Mouse (Mus musculus) forebrain, embryonic 16.5 days (tissue): ENCODE data around the gene Abcc5. TPM values are rescaled to one million over a fixed set of nuclear protein-coding genes. Genes with fewer than 3 reads are reported as not detected.
"Not testable (repeated sequence)": the region's sequence is repeated elsewhere in the genome, so short reads cannot be mapped to it uniquely, and the experiment has no call there.

Experiments
- ATAC-seq: fragments of 200-750 bp; cut with Nextera tagmentation; 2 replicates; pipeline ENCODE4 v1.8.0; 2017; ENCODE audit warnings: mild to moderate bottlenecking, moderate library complexity
- H3K27ac ChIP-seq: fragments of 300-500 bp; sonication (generic); 2 replicates; pipeline ENCODE4 v1.5.1; 2014; ENCODE audit warnings: low read length, control low read depth
- H3K27me3 ChIP-seq: fragments of 300-500 bp; sonication (generic); replicated peaks from 2 replicates; pipeline ENCODE4 v1.6.1; 2014; ENCODE audit warnings: low read length; ENCODE audit not compliant: control insufficient read depth, insufficient read depth
- H3K36me3 ChIP-seq: fragments of 300-500 bp; sonication (generic); 2 replicates; pipeline ENCODE4 v1.6.1; 2014; ENCODE audit not compliant: control insufficient read depth, insufficient read depth
- H3K4me1 ChIP-seq: fragments of 300-500 bp; sonication (generic); replicated peaks from 2 replicates; pipeline ENCODE4 v1.6.1; 2014; ENCODE audit warnings: low read length; ENCODE audit not compliant: control insufficient read depth, insufficient read depth
- H3K4me2 ChIP-seq: fragments of 300-500 bp; sonication (generic); 2 replicates; pipeline ENCODE4 v1.6.1; 2014; ENCODE audit warnings: mild to moderate bottlenecking, low read length, control low read depth
- H3K4me3 ChIP-seq: fragments of 300-500 bp; sonication (generic); replicated peaks from 2 replicates; pipeline ENCODE4 v1.5.1; 2014; ENCODE audit warnings: mild to moderate bottlenecking, low read length, control low read depth
- H3K9ac ChIP-seq: fragments of 300-500 bp; sonication (generic); replicated peaks from 2 replicates; pipeline ENCODE4 v1.6.1; 2014; ENCODE audit warnings: low read depth, low read length, control low read depth
- H3K9me3 ChIP-seq: fragments of 300-500 bp; sonication (generic); 2 replicates; pipeline ENCODE4 v1.6.1; 2016; ENCODE audit warnings: low read length; ENCODE audit not compliant: control insufficient read depth
- WGBS: fragments of 180-500 bp; shearing (Covaris S2); extraction: QIAGEN DNeasy Blood & Tissue Kit; methylation state at CpG from one replicate; pipeline ENCODE4 v1.1.7; 2014; 5-methylcytosine and 5-hydroxymethylcytosine counted together
- polyA plus RNA-seq: library from polyadenylated mRNA; unstranded; fragments of >200 nt; fragmentation: Nextera tagmentation; extraction: Ambion mirVana; gene quantifications from 2 replicates; pipeline ENCODE4 v1.2.1, GENCODE M21; 2015

Abcc5 gene
- polyA plus RNA-seq, 1 experiment from 2014 or later, result 185 TPM

DNA sequence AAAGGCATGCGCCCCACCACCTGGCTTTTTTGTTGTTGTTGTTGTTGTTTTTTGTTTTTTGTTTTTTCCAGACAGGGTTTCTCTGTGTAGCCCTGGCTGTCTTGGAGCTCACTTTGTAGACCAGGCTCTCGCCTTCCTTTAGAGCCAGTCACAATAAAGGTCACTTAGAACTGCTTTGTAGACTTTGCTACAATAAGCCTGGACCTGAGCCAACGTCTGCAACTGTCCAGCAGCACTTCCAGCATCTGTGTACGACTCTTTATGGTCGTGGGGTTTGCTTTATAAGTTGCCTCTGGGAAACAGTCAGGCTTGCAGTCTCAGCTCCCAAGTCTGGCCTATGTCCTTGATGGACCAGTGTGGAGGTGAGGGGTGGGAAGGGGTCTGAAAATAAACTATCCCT lies 45.2 kb downstream of the Abcc5 start:
- no peak overlapping the region for H3K9ac ChIP-seq
- ATAC-seq, result no peak
- H3K36me3 ChIP-seq, result peaks cover 28% of the 10 kb centered on the region
- H3K9me3 ChIP-seq, result no peaks in the 10 kb centered on the region
- H3K4me3 ChIP-seq, result no peak overlapping the region
- H3K27me3 ChIP-seq, result no peaks in the 10 kb centered on the region
- H3K4me2 ChIP-seq, result no peak overlapping the region
- H3K4me1 ChIP-seq, result no peaks in the 10 kb centered on the region
- 69% methylated on average over 5 of the region's 5 CpGs for WGBS
- H3K27ac ChIP-seq, result no peak overlapping the region

GRCm38 (mm10) chr16:20375341-20375740 lies 50.9 kb downstream of the Abcc5 start:
- ATAC-seq, result no peak
- Histone ChIP-seq H3K36me3 (peaks cover 40% of the 10 kb centered on the region), H3K4me2 (no peak overlapping the region), H3K9ac (no peak overlapping the region), H3K27me3 (no peaks in the 10 kb centered on the region), H3K9me3 (no peaks in the 10 kb centered on the region), H3K4me3 (no peak overlapping the region), H3K27ac (no peak overlapping the region), H3K4me1 (no peaks in the 10 kb centered on the region)
- 84% methylated on average over 5 of the region's 5 CpGs for WGBS

- no peak for ATAC-seq
- H3K4me1 ChIP-seq, result no peaks in the 10 kb centered on the region
- WGBS, result 90% methylated on average over 4 of the region's 4 CpGs
Measured at GRCm38 (mm10) chr16:20371731-20372130, 54.5 kb downstream of the Abcc5 start.

GRCm38 (mm10) chr16:20368221-20368620 lies 58.0 kb downstream of the Abcc5 start:
- no peaks in the 10 kb centered on the region for H3K27me3 ChIP-seq
- H3K27ac ChIP-seq, result no peak overlapping the region
- H3K9me3 ChIP-seq, result no peaks in the 10 kb centered on the region
- 96% methylated on average over 9 of the region's 9 CpGs for WGBS
- no peak overlapping the region for H3K4me3 ChIP-seq
- no peaks in the 10 kb centered on the region for H3K4me1 ChIP-seq
- ATAC-seq, result no peak
- no peak overlapping the region for H3K4me2 ChIP-seq
- peaks cover 62% of the 10 kb centered on the region for H3K36me3 ChIP-seq
- H3K9ac ChIP-seq, result no peak overlapping the region

More at GRCm38 (mm10) chr16:20371731-20372130, 54.5 kb downstream of the Abcc5 start:
- peaks cover 52% of the 10 kb centered on the region for H3K36me3 ChIP-seq
- H3K9me3 ChIP-seq, result no peaks in the 10 kb centered on the region
- no peak overlapping the region for H3K4me2 ChIP-seq
- no peak overlapping the region for H3K4me3 ChIP-seq
- H3K27ac ChIP-seq, result no peak overlapping the region
- no peak overlapping the region for H3K9ac ChIP-seq
- no peaks in the 10 kb centered on the region for H3K27me3 ChIP-seq

GRCm38 (mm10) chr16:20362121-20362520 lies 64.1 kb downstream of the Abcc5 start:
- H3K27ac ChIP-seq, result no peak overlapping the region

GRCm38 (mm10) chr16:20361496-20361895 lies 64.7 kb downstream of the Abcc5 start:
- not testable (repeated sequence) for ATAC-seq, H3K4me1 ChIP-seq
- WGBS, result 97% methylated on average over 3 of the region's 3 CpGs

More at GRCm38 (mm10) chr16:20362121-20362520, 64.1 kb downstream of the Abcc5 start:
- no peaks in the 10 kb centered on the region for H3K4me1 ChIP-seq
- no peak overlapping the region for H3K9ac ChIP-seq
- 92% methylated on average over 11 of the region's 11 CpGs for WGBS
- H3K9me3 ChIP-seq, result no peaks in the 10 kb centered on the region
- H3K27me3 ChIP-seq, result no peaks in the 10 kb centered on the region
- no peak overlapping the region for H3K4me2 ChIP-seq
- peaks cover 54% of the 10 kb centered on the region for H3K36me3 ChIP-seq
- no peak for ATAC-seq
- H3K4me3 ChIP-seq, result no peak overlapping the region

GRCm38 (mm10) chr16:20359643-20360295 lies 66.4 kb downstream of the Abcc5 start:
- Histone ChIP-seq H3K4me3 (no peak overlapping the region), H3K4me1 (no peaks in the 10 kb centered on the region), H3K36me3 (peaks cover 42% of the 10 kb centered on the region), H3K4me2 (no peak overlapping the region), H3K9me3 (no peaks in the 10 kb centered on the region), H3K27ac (no peak overlapping the region), H3K27me3 (no peaks in the 10 kb centered on the region), H3K9ac (no peak overlapping the region)
- WGBS, result 71% methylated on average over 9 of the region's 9 CpGs
- ATAC-seq, result no peak

More at GRCm38 (mm10) chr16:20361496-20361895, 64.7 kb downstream of the Abcc5 start:
- H3K9ac ChIP-seq, H3K27ac ChIP-seq, H3K4me3 ChIP-seq, H3K4me2 ChIP-seq, H3K9me3 ChIP-seq, H3K27me3 ChIP-seq: not testable (repeated sequence)
- H3K36me3 ChIP-seq, result peaks cover 51% of the 10 kb centered on the region

DNA sequence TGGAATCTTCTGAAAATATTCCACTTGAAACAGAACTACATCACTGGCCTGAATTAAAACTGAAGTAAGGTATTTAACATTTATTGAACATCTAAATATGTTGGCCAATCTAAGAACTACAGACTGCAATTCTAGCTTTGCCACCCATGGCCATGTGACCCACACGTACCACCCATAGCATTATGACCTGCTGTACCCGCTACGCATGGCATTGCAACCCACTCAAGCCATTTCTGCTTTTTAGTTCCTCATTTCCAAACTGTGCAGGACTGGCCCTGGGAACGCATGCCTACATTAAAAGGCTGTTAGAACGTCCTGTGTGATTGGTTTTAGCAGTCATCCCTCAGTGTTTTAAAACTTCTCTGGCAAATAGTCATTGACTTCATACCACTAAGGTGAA lies 68.4 kb downstream of the Abcc5 start:
- H3K9me3 ChIP-seq, result no peaks in the 10 kb centered on the region
- no peak for ATAC-seq
- H3K27me3 ChIP-seq, result no peaks in the 10 kb centered on the region
- peaks cover 32% of the 10 kb centered on the region for H3K36me3 ChIP-seq
- no peak overlapping the region for H3K9ac ChIP-seq
- H3K4me2 ChIP-seq, result no peak overlapping the region
- WGBS, result 95% methylated on average over 5 of the region's 5 CpGs
- H3K4me3 ChIP-seq, result no peak overlapping the region
- no peak overlapping the region for H3K27ac ChIP-seq
- H3K4me1 ChIP-seq, result no peaks in the 10 kb centered on the region

DNA sequence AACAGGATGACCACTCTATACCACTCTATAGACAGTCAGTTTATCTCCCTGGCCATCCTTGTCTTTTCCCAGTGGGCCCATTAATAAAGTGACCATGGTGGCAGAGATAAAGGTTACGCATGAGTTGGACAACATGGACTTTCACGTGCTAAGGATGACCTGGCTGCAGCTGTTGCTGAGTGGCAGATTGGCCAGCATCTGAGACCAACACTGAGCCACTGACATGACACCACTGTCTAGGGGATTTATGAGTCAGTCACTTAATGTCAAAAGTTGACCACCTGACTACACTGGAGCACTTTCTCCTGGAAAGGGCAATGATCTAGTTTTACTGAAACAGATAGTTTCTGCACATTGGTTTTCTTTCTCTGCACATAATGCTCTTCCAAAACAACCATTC lies 71.4 kb downstream of the Abcc5 start:
- ATAC-seq, result no peak
- H3K4me1 ChIP-seq, result no peaks in the 10 kb centered on the region
- H3K27ac ChIP-seq, result no peak overlapping the region
- 98% methylated on average over 2 of the region's 2 CpGs for WGBS
- peaks cover 35% of the 10 kb centered on the region for H3K36me3 ChIP-seq
- no peaks in the 10 kb centered on the region for H3K27me3 ChIP-seq
- H3K4me3 ChIP-seq, result no peak overlapping the region
- no peaks in the 10 kb centered on the region for H3K9me3 ChIP-seq
- no peak overlapping the region for H3K9ac ChIP-seq
- no peak overlapping the region for H3K4me2 ChIP-seq

GRCm38 (mm10) chr16:20354011-20354410 lies 72.2 kb downstream of the Abcc5 start:
- 95% methylated on average over 1 of the region's 1 CpGs for WGBS
- H3K4me1 ChIP-seq, result no peaks in the 10 kb centered on the region
- no peak overlapping the region for H3K27ac ChIP-seq
- ATAC-seq, result no peak
- no peak overlapping the region for H3K4me2 ChIP-seq
- H3K4me3 ChIP-seq, result no peak overlapping the region
- H3K27me3 ChIP-seq, result no peaks in the 10 kb centered on the region
- H3K36me3 ChIP-seq, result peaks cover 32% of the 10 kb centered on the region
- H3K9ac ChIP-seq, result no peak overlapping the region
- no peaks in the 10 kb centered on the region for H3K9me3 ChIP-seq
